Mouse (Mus musculus) liver, embryonic 18 days (tissue): ENCODE data around the gene Cog8. TPM values are rescaled to one million over a fixed set of nuclear protein-coding genes. Genes with fewer than 3 reads are reported as not detected.

Source experiments
- polyA plus RNA-seq: library from polyadenylated mRNA; depleted of rRNA; stranded (reverse); fragments of >200 nt; gene quantifications from 2 replicates; pipeline ENCODE4 v1.2.3, GENCODE M21; 2012; rRNA removed

Gene Cog8
- 17.1 and 17.2 TPM in 2 replicates for polyA plus RNA-seq

DNA sequence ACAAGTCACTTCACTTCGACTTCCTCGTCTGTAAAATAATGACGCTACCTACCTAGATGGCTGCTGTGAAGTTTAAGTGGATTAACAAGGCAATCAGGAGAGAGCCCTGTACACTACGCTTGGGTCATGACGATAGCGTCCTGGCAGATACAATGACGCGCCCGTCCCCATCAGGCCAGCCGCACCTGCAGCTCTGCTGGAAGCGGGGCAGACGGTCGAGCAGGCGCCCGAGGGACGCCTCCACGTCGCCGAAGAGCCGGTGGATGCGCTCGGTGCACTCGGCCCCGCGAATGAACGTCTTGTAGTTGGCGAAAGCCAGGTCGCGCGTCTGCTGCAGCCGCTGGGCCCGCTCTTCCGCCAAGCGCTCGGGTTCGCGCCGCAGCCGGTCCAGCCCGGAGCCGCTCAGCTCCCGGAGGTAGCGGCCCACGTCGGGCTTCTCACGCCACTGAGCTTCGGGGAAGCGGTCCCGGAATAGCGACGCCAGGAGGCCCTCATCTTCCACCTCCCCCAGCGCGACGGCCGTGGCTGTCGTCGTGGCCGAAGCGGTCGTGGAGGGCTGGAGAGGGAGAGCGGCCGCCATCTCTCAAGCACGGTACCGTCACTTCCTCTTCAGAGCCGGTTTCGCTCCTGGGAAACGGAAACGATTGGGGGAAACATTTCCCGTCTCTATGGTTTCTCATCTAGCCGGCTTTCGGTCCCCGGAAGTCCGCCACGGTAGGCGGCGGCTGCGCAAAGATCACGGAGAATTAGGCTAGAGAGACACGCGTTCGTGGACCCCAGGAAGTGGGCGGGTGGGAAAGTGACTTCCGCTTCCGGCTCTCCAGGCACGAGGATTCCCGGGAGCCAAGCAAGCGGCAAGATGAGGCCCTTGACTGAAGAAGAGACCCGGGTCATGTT lies at the start of gene Cog8, which contains the start of gene Nip7:
Gene Cog8, minus strand, starts transcription at position 614 of the 897 bp plus-strand sequence.
Gene Nip7, plus strand, starts transcription at position 802 of the 897 bp plus-strand sequence.

DNA sequence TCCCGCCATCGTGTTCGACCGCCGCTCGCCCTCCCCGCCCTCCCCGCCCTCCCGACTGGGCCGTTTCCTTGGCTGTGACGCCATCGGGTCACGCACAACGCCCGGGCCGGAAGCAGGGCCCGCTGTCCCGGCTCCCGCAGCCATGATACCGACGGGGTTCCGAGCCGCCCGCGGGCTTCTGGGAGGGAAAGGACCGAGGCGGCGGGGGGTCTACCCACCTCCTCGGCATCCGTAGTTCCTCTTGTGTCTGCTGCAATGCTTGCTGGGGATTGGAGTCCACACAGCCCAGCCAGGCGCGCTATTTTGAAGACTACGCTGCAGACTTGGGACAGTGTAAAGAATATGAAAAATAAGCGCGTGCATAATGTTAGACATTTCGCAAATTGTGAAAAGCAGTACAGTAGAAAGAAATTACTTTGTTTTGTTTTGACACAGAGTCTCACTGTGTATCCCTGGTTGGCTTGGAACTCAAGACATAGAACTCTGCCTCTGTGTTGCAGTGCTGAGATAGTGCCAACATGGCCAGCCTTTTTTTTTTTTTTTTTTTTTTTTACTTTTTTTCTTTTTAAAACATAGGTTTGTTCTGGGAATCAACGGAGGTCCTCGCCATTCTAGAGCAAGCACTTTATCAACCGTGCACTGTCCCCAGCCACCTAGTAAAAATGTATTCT lies 40.0 kb upstream of the Cog8 start, which contains the start of gene Terf2:
Gene Terf2, minus strand, starts transcription at position 182 of the 671 bp plus-strand sequence.

DNA sequence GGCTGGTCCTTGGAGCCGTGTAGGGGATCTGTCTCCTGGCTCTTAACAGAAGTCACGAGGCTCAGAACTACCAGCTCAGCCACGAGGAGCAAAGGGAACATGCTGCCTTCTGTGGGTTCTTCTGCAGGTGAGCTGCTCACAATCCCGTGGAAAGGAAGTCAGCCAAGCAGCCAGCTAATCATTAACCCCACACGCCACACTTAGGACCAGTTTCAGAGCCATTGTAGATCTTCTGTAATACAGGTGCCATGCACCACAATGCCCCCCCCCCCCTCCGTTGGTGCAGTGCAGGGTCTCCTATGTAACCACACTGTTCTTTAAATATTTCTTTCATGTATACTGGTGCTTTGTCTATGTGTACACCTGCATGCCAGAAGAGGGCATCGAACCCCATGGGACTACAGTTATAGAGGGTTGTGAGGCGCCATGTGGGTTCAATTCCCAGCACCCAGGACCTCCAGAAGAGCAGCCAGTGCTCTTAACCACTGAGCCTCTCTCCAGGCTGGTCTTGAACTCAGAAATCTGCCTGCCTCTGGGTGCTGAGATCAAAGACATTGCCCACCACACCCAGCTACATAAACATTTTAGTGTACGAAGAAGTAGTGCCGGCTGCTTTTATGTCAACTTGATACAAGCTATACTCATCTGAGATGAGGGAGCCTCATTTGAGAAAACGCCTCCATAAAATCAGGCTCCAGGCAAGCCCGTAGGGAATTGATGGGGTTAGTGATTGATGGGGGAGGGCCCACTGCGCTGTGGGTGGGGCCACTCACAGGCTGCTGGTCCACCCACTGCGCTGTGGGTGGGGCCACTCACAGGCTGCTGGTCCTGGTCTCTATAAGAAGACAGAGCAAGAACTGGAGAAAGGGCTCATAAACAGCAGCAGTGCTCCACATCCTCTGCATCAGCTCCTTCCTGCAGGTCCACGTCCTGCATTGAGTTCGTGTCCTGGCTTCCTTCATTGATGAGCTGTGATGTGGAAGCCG lies 9.3 kb upstream of the Cog8 start, which contains the start of gene Tmed6:
Gene Tmed6, minus strand, starts transcription at position 134 of the 986 bp plus-strand sequence.

DNA sequence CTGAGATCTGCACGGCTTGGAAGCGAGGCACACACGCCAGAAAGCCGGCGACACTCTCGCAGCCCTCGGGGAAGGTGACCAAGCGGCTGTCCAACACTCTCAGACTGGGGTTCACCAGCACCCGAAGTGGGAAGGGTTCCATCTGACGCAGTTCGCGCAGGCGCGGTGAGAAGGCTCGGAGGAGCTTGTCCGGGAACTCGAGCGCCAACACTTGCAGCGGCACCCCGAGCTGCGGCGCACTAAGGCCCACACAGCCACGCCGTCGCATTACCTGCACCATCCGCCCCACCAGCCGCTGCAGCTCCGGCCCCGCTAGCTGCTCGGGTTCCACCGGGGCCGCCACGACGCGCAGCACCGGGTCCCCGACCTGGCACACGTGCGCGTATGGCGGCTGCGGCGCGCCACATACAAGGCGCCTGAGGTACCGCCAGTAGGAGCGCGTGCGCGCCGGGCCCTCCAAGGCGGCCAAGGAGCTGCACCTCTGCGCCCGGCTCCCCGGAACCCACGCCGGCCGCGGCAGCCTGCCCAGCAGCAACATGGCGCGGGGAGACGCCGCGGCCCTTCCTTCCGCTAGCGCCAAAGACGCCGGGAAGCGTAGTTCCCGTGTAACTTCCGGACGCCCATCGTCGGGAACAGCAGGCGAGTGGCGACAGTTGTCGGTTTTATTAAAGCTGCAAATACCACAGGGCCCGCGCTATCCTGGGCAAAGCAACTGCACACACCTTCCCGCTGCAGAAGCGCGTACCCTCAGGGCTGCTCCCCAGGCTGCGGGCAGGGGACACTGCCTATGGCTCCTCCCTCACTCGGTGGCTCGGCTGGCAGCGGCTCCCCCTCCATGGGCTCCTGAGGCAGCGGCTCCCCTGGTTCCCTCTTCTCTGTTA lies 8.2 kb downstream of the Cog8 start, which contains the start of gene Pdf:
Gene Pdf, minus strand, starts transcription at position 554 of the 881 bp plus-strand sequence.

DNA sequence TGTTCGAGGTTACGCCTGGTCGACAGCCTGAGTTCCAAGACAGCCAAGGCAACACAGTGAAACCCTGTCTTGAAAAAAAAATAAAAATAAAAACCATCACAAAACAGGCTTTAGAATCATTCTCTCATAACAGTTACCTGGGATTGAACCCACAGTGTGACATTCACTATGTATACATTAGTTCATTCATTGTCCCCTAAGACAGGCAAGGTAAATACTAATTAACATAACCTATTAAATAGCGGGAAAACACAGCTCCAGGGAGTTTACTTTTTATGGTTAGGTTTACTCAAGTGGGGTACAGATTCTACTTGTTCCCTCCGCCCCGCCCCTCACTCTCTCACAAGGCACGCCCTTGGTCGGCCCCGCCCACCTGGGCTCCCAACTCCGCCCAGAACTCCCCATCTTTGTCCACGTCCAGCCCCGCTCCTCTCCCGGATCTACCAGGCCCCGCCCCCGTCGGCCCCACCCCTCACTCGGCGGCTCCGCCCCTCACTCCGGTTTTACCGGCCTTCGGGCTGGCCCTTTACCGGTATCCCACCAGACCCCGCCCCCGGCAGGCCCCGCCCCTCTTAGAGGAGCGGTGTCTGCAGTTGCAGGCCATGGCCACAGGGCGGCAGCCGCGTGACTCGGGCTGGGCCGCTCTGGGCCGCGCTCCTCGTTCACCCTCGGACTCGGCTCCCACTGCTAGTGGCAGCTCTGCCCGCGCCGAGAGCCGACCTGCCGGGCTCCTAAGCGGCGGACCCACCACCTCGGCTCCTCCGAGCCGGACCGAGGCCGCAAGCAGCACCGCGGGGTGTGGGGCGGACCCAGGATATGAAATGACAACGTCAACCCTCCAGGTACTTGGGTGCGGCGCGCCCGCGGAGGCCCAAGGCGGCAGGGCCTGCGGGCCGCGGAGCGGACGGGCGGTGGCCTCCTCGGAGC lies 25.6 kb downstream of the Cog8 start, which contains the start of gene Vps4a:
Gene Vps4a, plus strand, starts transcription at position 573 of the 927 bp plus-strand sequence.

Other genes starting within 250 kb of the Cog8 start
- 0.10 and 0.12 TPM in 2 replicates for gene Has3, start 186.4 kb downstream of the Cog8 start, polyA plus RNA-seq
- 17.6 and 19.6 TPM in 2 replicates for gene Utp4, start 163.1 kb downstream of the Cog8 start, polyA plus RNA-seq
- 1.1 and 1.2 TPM in 2 replicates for gene Sntb2, start 120.9 kb downstream of the Cog8 start, polyA plus RNA-seq
- 12.3 and 12.4 TPM in 2 replicates for gene Vps4a, start 25.5 kb downstream of the Cog8 start, polyA plus RNA-seq
- 10.5 and 11.7 TPM in 2 replicates for gene Pdf, start 8.1 kb downstream of the Cog8 start, polyA plus RNA-seq
- gene Nip7, start 188 bp upstream of the Cog8 start, polyA plus RNA-seq = 20.0 and 23.8 TPM in 2 replicates
- 1.3 and 1.4 TPM in 2 replicates for gene Tmed6, start 9.0 kb upstream of the Cog8 start, polyA plus RNA-seq
- gene Terf2, start 39.9 kb upstream of the Cog8 start, polyA plus RNA-seq = 7.0 and 7.8 TPM in 2 replicates
- gene Cyb5b, start 94.0 kb upstream of the Cog8 start, polyA plus RNA-seq = 25.6 and 33.2 TPM in 2 replicates
- 6.9 and 8.4 TPM in 2 replicates for gene Nfat5, start 236.8 kb upstream of the Cog8 start, polyA plus RNA-seq